Mouse (Mus musculus) liver, adult 2 months (tissue): ENCODE results near the gene Gon7.

Experiments
- CTCF ChIP-seq: fragments of 200-500 bp; IDR thresholded peaks from 2 replicates; pipeline ENCODE4 v1.5.1; 2011; ENCODE audit warnings: low read depth, low read length, control low read depth
- POLR2A ChIP-seq: fragments of 200-500 bp; IDR thresholded peaks from 2 replicates; pipeline ENCODE4 v1.6.1; 2011; ENCODE audit warnings: low read length, control low read depth; ENCODE audit not compliant: insufficient read depth; ENCODE audit errors: extremely low read depth

DNA sequence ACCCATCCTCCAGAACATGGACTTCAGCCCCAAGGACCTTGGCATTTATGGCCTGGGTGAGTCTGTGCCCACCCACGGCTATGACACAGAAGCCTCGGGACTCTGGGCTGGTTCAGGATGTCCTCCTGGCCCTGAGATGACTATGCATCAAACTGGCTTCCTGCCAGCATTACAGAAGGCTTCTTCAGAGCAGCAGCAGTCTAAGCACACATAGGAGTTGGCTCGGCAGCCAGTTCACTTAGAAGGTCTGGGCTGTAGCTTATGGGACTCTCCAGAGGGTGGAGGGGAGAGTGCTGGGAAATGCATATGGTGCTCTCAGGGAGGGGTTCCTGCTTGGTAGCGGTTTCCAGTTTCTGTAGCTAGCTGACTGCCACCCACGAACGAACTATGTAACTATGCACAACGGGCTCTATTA is 31.8 kb downstream of the Gon7 start:
- TF ChIP-seq CTCF (no peak), POLR2A (no peak)
